Mouse (Mus musculus): ENCODE results near the gene AI464131. TPM values are rescaled to one million over a fixed set of nuclear protein-coding genes. Genes with fewer than 3 reads are reported as not detected.

Gene AI464131
- total RNA-seq (2021) = 10 to 100 TPM; 33.6 to 37.4 TPM

- intact Hi-C loops (cut with DNase I) = no loop called here
- DNase-seq (ENCODE audit: extremely low spot score in 1 of 2, low spot score in 2 of 2) = peak; percentile 92 to 98
Observed at GRCm38 (mm10) chr4:41502986-41503412, at the start of gene AI464131. TSS of gene AI464131 (minus strand) at chr4:41503076.

- intact Hi-C loops (cut with DNase I) = loop anchor here (5.0 kb wide), 1 partner anchor 100 kb away; no protein-coding TSS in a partner anchor
- peak; percentile 59 to 69 for DNase-seq (ENCODE audit: extremely low spot score in 1 of 2, low spot score in 2 of 2)
Observed at GRCm38 (mm10) chr4:41552529-41552928, 49.7 kb upstream of the AI464131 start.

GRCm38 (mm10) chr4:41547086-41547485 lies 44.2 kb upstream of the AI464131 start:
- intact Hi-C loops (cut with DNase I) = no loop called here
- DNase-seq (ENCODE audit: extremely low spot score in 1 of 2, low spot score in 2 of 2) = no peak

- DNase-seq (ENCODE audit: extremely low spot score in 1 of 2, low spot score in 2 of 2) = peak in 1 of 2 experiments; percentile 34
- intact Hi-C loops (cut with DNase I) = no loop called here
Observed at GRCm38 (mm10) chr4:41545985-41546384, 43.1 kb upstream of the AI464131 start.

- no peak for DNase-seq (ENCODE audit: extremely low spot score in 1 of 2, low spot score in 2 of 2)
- intact Hi-C loops (cut with DNase I) = no loop called here
Observed at GRCm38 (mm10) chr4:41542136-41542535, 39.3 kb upstream of the AI464131 start.

GRCm38 (mm10) chr4:41534866-41535265 lies 32.0 kb upstream of the AI464131 start:
- intact Hi-C loops (cut with DNase I) = no loop called here
- DNase-seq (ENCODE audit: extremely low spot score in 1 of 2, low spot score in 2 of 2) = no peak

- intact Hi-C loops (cut with DNase I) = no loop called here
- DNase-seq (ENCODE audit: extremely low spot score in 1 of 2, low spot score in 2 of 2) = no peak
Observed at GRCm38 (mm10) chr4:41532420-41532819, 29.5 kb upstream of the AI464131 start.

- intact Hi-C loops (cut with DNase I) = no loop called here
- DNase-seq (ENCODE audit: extremely low spot score in 1 of 2, low spot score in 2 of 2) = no peak
Observed at GRCm38 (mm10) chr4:41527996-41528395, 25.1 kb upstream of the AI464131 start.

GRCm38 (mm10) chr4:41527076-41527475 lies 24.2 kb upstream of the AI464131 start:
- intact Hi-C loops (cut with DNase I) = no loop called here
- no peak for DNase-seq (ENCODE audit: extremely low spot score in 1 of 2, low spot score in 2 of 2)

- intact Hi-C loops (cut with DNase I) = no loop called here
Observed at GRCm38 (mm10) chr4:41526553-41526952, 23.7 kb upstream of the AI464131 start.

GRCm38 (mm10) chr4:41524829-41525228 lies 22.0 kb upstream of the AI464131 start:
- intact Hi-C loops (cut with DNase I) = loop anchor here (5.0 kb wide), 1 partner anchor 87 kb away; no protein-coding TSS in a partner anchor
- no peak for DNase-seq (ENCODE audit: extremely low spot score in 1 of 2, low spot score in 2 of 2)

More at GRCm38 (mm10) chr4:41526553-41526952, 23.7 kb upstream of the AI464131 start:
- DNase-seq (ENCODE audit: extremely low spot score in 1 of 2, low spot score in 2 of 2) = no peak

- DNase-seq (ENCODE audit: extremely low spot score in 1 of 2, low spot score in 2 of 2) = no peak
- intact Hi-C loops (cut with DNase I) = loop anchor here (5.0 kb wide), 1 partner anchor 88 kb away; no protein-coding TSS in a partner anchor
Observed at GRCm38 (mm10) chr4:41523839-41524238, 21.0 kb upstream of the AI464131 start.

- intact Hi-C loops (cut with DNase I) = loop anchor here (5.0 kb wide), 1 partner anchor 90 kb away; no protein-coding TSS in a partner anchor
Observed at GRCm38 (mm10) chr4:41522788-41523187, 19.9 kb upstream of the AI464131 start.

GRCm38 (mm10) chr4:41522136-41522535 lies 19.3 kb upstream of the AI464131 start:
- intact Hi-C loops (cut with DNase I) = loop anchor here (5.0 kb wide), 1 partner anchor 90 kb away; no protein-coding TSS in a partner anchor
- DNase-seq (ENCODE audit: extremely low spot score in 1 of 2, low spot score in 2 of 2) = no peak

More at GRCm38 (mm10) chr4:41522788-41523187, 19.9 kb upstream of the AI464131 start:
- DNase-seq (ENCODE audit: extremely low spot score in 1 of 2, low spot score in 2 of 2) = peak in 1 of 2 experiments; percentile 46

- intact Hi-C loops (cut with DNase I) = loop anchor here (5.0 kb wide), 1 partner anchor 92 kb away; no protein-coding TSS in a partner anchor
- no peak for DNase-seq (ENCODE audit: extremely low spot score in 1 of 2, low spot score in 2 of 2)
Observed at GRCm38 (mm10) chr4:41520641-41521040, 17.8 kb upstream of the AI464131 start.

GRCm38 (mm10) chr4:41519195-41519594 lies 16.3 kb upstream of the AI464131 start:
- intact Hi-C loops (cut with DNase I) = no loop called here
- DNase-seq (ENCODE audit: extremely low spot score in 1 of 2, low spot score in 2 of 2) = no peak

- DNase-seq (ENCODE audit: extremely low spot score in 1 of 2, low spot score in 2 of 2) = no peak
- intact Hi-C loops (cut with DNase I) = no loop called here
Observed at GRCm38 (mm10) chr4:41518349-41518748, 15.5 kb upstream of the AI464131 start.

GRCm38 (mm10) chr4:41517233-41517632 lies 14.4 kb upstream of the AI464131 start, which contains the start of gene 1110017D15Rik:
TSS of gene 1110017D15Rik (minus strand) at chr4:41517333.
- no peak for DNase-seq (ENCODE audit: extremely low spot score in 1 of 2, low spot score in 2 of 2)
- intact Hi-C loops (cut with DNase I) = no loop called here

- DNase-seq (ENCODE audit: extremely low spot score in 1 of 2, low spot score in 2 of 2) = no peak
- intact Hi-C loops (cut with DNase I) = no loop called here
Observed at GRCm38 (mm10) chr4:41513714-41514113, 10.8 kb upstream of the AI464131 start.

GRCm38 (mm10) chr4:41513309-41513708 lies 10.4 kb upstream of the AI464131 start:
- intact Hi-C loops (cut with DNase I) = no loop called here
- DNase-seq (ENCODE audit: extremely low spot score in 1 of 2, low spot score in 2 of 2) = no peak

GRCm38 (mm10) chr4:41507998-41508397 lies 5.1 kb upstream of the AI464131 start:
- intact Hi-C loops (cut with DNase I) = loop anchor here (5.0 kb wide), 1 partner anchor 41 kb away; the partner anchor contains the start of gene Nudt2
- DNase-seq (ENCODE audit: extremely low spot score in 1 of 2, low spot score in 2 of 2) = no peak

Measured in left cerebral cortex, postnatal 10 days (tissue).